30 mouse cellular contexts compared by ENCODE assay signal in genomic region chr12:25367541-25367940, GRCm38 (mm10).
"Had no signal": no experiment of that assay in that cellular context is flagged by ENCODE, and none has a peak within 500 bp of the region (broad histone marks: within the 10 kb centered on the region; RNA-seq: fewer than 3 reads in every experiment).

No protein-coding gene starts in this region.

- H3K4me1 ChIP-seq: limb, embryonic 12.5 days; limb, embryonic 13.5 days; limb, embryonic 15.5 days; liver, embryonic 12.5 days; liver, embryonic 13.5 days; liver, embryonic 15.5 days; lung, embryonic 15.5 days; midbrain, embryonic 12.5 days; midbrain, embryonic 13.5 days had no signal

- DNase-seq: left cerebral cortex, postnatal 4 days; liver; liver, embryonic 13.5 days; liver, postnatal 0 days; lung, adult 18-20 months; lung, adult 2 months; lung, embryonic 14.5 days; lung, postnatal 10 days; lung, postnatal 14 days; lung, postnatal 36 days; lung, postnatal 4 days; midbrain, embryonic 14.5 days had no signal

- H3K4me2 ChIP-seq: limb, embryonic 12.5 days; limb, embryonic 13.5 days; limb, embryonic 15.5 days; liver, embryonic 11.5 days; liver, embryonic 12.5 days; liver, embryonic 13.5 days; liver, embryonic 15.5 days; lung, embryonic 14.5 days; lung, embryonic 15.5 days; midbrain, embryonic 12.5 days; midbrain, embryonic 13.5 days had no signal

- ATAC-seq: liver, embryonic 12.5 days; liver, postnatal 0 days; lung, postnatal 0 days; midbrain, embryonic 13.5 days; midbrain, embryonic 16.5 days had no signal

- H3K9ac ChIP-seq: limb, embryonic 12.5 days; limb, embryonic 13.5 days; limb, embryonic 15.5 days; liver, embryonic 12.5 days; liver, embryonic 13.5 days; liver, embryonic 14.5 days; liver, embryonic 15.5 days; liver, postnatal 0 days; lung, embryonic 14.5 days; lung, embryonic 15.5 days; midbrain, embryonic 12.5 days; midbrain, embryonic 13.5 days had no signal

- H3K9me3 ChIP-seq: limb, embryonic 10.5 days; limb, embryonic 12.5 days; limb, embryonic 13.5 days; limb, embryonic 15.5 days; liver, embryonic 12.5 days; liver, embryonic 13.5 days; liver, embryonic 15.5 days; lung, embryonic 15.5 days; megakaryocyte, embryonic 14.5 days; midbrain, embryonic 10.5 days; midbrain, embryonic 12.5 days; midbrain, embryonic 13.5 days had no signal

- H3K27me3 ChIP-seq: limb, embryonic 12.5 days; limb, embryonic 13.5 days; limb, embryonic 15.5 days; liver, embryonic 12.5 days; liver, embryonic 13.5 days; liver, embryonic 15.5 days; lung, embryonic 15.5 days; midbrain, embryonic 12.5 days; midbrain, embryonic 13.5 days had no signal

- H3K27ac ChIP-seq: left cerebral cortex, adult 2 months; limb, embryonic 10.5 days; limb, embryonic 12.5 days; limb, embryonic 13.5 days; limb, embryonic 15.5 days; liver, embryonic 12.5 days; liver, embryonic 13.5 days; liver, embryonic 14.5 days; liver, embryonic 15.5 days; lung, embryonic 15.5 days; macrophage; midbrain, embryonic 10.5 days; midbrain, embryonic 12.5 days; midbrain, embryonic 13.5 days had no signal

- H3K4me3 ChIP-seq: left cerebral cortex, adult 2 months; limb, embryonic 10.5 days; limb, embryonic 12.5 days; limb, embryonic 13.5 days; limb, embryonic 15.5 days; liver, embryonic 12.5 days; liver, embryonic 13.5 days; liver, embryonic 15.5 days; lung, embryonic 15.5 days; megakaryocyte, embryonic 14.5 days; midbrain, embryonic 10.5 days; midbrain, embryonic 12.5 days; midbrain, embryonic 13.5 days; myocyte had no signal

- H3K36me3 ChIP-seq: limb, embryonic 10.5 days; limb, embryonic 12.5 days; limb, embryonic 13.5 days; limb, embryonic 15.5 days; liver, embryonic 12.5 days; liver, embryonic 13.5 days; liver, embryonic 15.5 days; lung, embryonic 15.5 days; midbrain, embryonic 10.5 days; midbrain, embryonic 12.5 days; midbrain, embryonic 13.5 days had no signal
